Mouse (Mus musculus): ENCODE measurements around the gene Zcchc7. TPM values are rescaled to one million over a fixed set of nuclear protein-coding genes. Genes with fewer than 3 reads are reported as not detected.

Gene Zcchc7
- total RNA-seq (2014; rRNA removed): 23.6 and 24.1 TPM in 2 replicates
- 18.1 and 27.5 TPM in 2 replicates for polyA plus RNA-seq (2015; fragmentation: Nextera tagmentation; extraction: Ambion mirVana)

DNA sequence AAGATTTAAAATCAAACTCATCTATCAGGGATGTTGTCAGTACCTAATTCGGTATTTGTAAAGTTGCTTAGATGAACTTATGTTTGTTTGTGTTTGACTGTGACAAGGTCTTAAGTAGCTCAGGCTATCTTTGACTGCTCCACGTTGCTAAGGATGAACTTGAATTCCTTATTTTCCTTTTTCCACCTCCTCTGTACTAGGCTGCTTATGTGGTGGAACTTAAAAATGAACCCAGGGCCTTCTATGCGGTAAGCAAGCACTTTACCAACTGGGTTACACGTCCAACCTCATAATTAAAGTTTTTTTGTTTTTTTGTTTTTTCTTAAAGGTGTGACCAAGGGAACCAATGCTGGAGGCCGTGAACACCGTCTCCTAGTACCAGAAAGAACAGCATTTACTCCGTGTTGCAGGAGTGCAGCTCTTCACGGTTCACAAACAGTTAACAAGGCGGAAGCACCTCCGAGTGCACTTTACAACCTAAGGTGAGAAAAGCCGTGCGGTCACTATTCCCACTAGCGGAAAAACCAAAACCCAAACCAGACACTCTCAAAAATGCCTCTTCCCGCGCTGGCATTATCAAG lies at the start of gene Zcchc7:
Zcchc7 (plus strand) TSS at position 325 of the 581 bp plus-strand sequence.
- peak; percentile 36 for ATAC-seq
- TF ChIP-seq CTCF (IDR thresholded peaks at IDR 0.05; ENCODE audit: low read depth): no peak
- Histone ChIP-seq H3K4me2 (ENCODE audit: low read depth) (peak within 1 kb of the TSS; percentile 84), H3K36me3 (ENCODE audit: insufficient read depth) (no peaks in the 10 kb centered on the region), H3K9me3 (ENCODE audit: low read length) (no peaks in the 10 kb centered on the region), H3K4me1 (ENCODE audit: insufficient read depth) (0 out of 2 replicates have a peak, but pooled peaks cover 5% of the 10 kb centered on the region), H3K4me3 (ENCODE audit: low read depth, low read length) (peak within 1 kb of the TSS; percentile 95), H3K9ac (peak within 1 kb of the TSS; percentile 94), H3K27ac (ENCODE audit: low read depth, low read length) (peak within 1 kb of the TSS; percentile 90), H3K27me3 (ENCODE audit: insufficient read depth, low read length) (no peaks in the 10 kb centered on the region)
- WGBS: 5% methylated on average over 15 of the region's 15 CpGs
- DNase-seq: no peak

DNA sequence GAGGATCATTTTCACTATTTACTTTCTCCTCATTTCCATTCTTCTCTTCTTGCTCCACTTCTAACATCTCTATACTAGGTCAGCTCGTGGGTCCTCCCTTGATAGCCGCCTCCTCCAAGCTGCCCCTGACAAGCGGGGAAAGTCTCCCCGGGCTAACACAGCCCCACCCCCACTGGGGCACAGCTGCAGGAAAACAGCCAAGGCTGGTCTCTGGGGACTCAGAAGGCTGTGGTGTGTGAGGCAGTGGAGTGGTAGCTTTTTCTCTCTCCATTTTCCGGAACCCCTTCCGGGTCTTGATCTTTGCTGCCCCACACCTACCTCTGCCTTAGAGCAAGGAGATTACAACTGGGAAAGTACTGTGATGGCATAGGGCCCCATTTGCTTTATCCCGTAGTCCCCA lies 49.7 kb upstream of the Zcchc7 start:
- no peaks in the 10 kb centered on the region for H3K36me3 ChIP-seq (ENCODE audit: insufficient read depth)
- H3K27me3 ChIP-seq (ENCODE audit: insufficient read depth, low read length): peaks cover 75% of the 10 kb centered on the region
- no peaks in the 10 kb centered on the region for H3K4me1 ChIP-seq (ENCODE audit: insufficient read depth)
- DNase-seq (no peak), ATAC-seq (no peak)
- no peaks in the 10 kb centered on the region for H3K9me3 ChIP-seq (ENCODE audit: low read length)
- H3K4me2 ChIP-seq (ENCODE audit: low read depth): no peak overlapping the region
- no peak for TF ChIP-seq CTCF (IDR thresholded peaks at IDR 0.05; ENCODE audit: low read depth)
- 5% methylated on average over 7 of the region's 7 CpGs for WGBS
- H3K9ac ChIP-seq: no peak overlapping the region
- no peak overlapping the region for H3K4me3 ChIP-seq (ENCODE audit: low read depth, low read length)
- H3K27ac ChIP-seq (ENCODE audit: low read depth, low read length): no peak overlapping the region

- no peak for TF ChIP-seq CTCF (IDR thresholded peaks at IDR 0.05; ENCODE audit: low read depth)
These were observed 48.8 kb upstream of the Zcchc7 start for GRCm38 (mm10) chr4:44706865-44707264.

GRCm38 (mm10) chr4:44708311-44708710 lies 47.4 kb upstream of the Zcchc7 start:
- no peak for TF ChIP-seq CTCF (IDR thresholded peaks at IDR 0.05; ENCODE audit: low read depth)
- Histone ChIP-seq H3K36me3 (ENCODE audit: insufficient read depth) (no peaks in the 10 kb centered on the region), H3K27ac (ENCODE audit: low read depth, low read length) (no peak overlapping the region), H3K4me3 (ENCODE audit: low read depth, low read length) (no peak overlapping the region), H3K4me2 (ENCODE audit: low read depth) (no peak overlapping the region), H3K9ac (no peak overlapping the region), H3K9me3 (ENCODE audit: low read length) (no peaks in the 10 kb centered on the region), H3K4me1 (ENCODE audit: insufficient read depth) (no peaks in the 10 kb centered on the region), H3K27me3 (ENCODE audit: insufficient read depth, low read length) (peaks cover 79% of the 10 kb centered on the region)
- ATAC-seq: no peak
- 53% methylated on average over 8 of the region's 8 CpGs for WGBS
- no peak for DNase-seq

More at GRCm38 (mm10) chr4:44706865-44707264, 48.8 kb upstream of the Zcchc7 start:
- H3K9me3 ChIP-seq (ENCODE audit: low read length): no peaks in the 10 kb centered on the region
- no peak overlapping the region for H3K9ac ChIP-seq
- H3K36me3 ChIP-seq (ENCODE audit: insufficient read depth): no peaks in the 10 kb centered on the region
- WGBS: 39% methylated on average over 1 of the region's 1 CpGs
- no peaks in the 10 kb centered on the region for H3K4me1 ChIP-seq (ENCODE audit: insufficient read depth)
- H3K4me3 ChIP-seq (ENCODE audit: low read depth, low read length): no peak overlapping the region
- no peak overlapping the region for H3K4me2 ChIP-seq (ENCODE audit: low read depth)
- H3K27me3 ChIP-seq (ENCODE audit: insufficient read depth, low read length): peaks cover 78% of the 10 kb centered on the region
- ATAC-seq: no peak
- no peak overlapping the region for H3K27ac ChIP-seq (ENCODE audit: low read depth, low read length)
- DNase-seq: no peak

DNA sequence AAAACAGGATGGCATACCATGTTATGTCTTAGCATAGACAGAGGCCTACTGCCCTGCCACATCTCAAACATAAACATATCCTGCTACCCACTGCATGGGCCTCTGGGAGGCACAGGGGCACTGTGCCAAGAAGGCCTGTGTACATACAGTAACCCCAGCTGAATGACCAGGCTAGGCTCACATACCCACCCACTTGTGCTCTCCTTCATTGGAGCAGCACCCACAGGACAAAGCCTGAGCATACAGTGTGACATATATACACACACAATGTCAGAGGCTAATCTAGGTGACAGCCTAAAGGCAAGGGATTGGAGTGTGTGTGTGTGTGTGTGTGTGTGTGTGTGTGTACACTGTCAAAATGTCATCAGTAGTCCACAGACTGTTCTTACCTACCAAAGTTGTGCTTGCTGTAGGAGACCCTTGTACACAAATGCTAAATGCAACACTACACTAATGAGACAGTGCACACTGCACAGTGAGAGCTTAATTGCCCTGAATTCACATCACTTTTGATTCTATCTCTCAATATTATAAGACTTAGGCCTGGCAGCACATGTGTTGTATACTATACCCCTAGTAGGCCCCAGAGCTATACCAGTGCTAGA lies 46.5 kb upstream of the Zcchc7 start:
- Histone ChIP-seq H3K9ac (no peak overlapping the region), H3K36me3 (ENCODE audit: insufficient read depth) (no peaks in the 10 kb centered on the region), H3K27ac (ENCODE audit: low read depth, low read length) (no peak overlapping the region), H3K4me1 (ENCODE audit: insufficient read depth) (no peaks in the 10 kb centered on the region), H3K27me3 (ENCODE audit: insufficient read depth, low read length) (peaks cover 79% of the 10 kb centered on the region), H3K4me2 (ENCODE audit: low read depth) (no peak overlapping the region), H3K9me3 (ENCODE audit: low read length) (no peaks in the 10 kb centered on the region), H3K4me3 (ENCODE audit: low read depth, low read length) (no peak overlapping the region)
- no peak for DNase-seq
- no peak for ATAC-seq
- TF ChIP-seq CTCF (IDR thresholded peaks at IDR 0.05; ENCODE audit: low read depth): no peak

DNA sequence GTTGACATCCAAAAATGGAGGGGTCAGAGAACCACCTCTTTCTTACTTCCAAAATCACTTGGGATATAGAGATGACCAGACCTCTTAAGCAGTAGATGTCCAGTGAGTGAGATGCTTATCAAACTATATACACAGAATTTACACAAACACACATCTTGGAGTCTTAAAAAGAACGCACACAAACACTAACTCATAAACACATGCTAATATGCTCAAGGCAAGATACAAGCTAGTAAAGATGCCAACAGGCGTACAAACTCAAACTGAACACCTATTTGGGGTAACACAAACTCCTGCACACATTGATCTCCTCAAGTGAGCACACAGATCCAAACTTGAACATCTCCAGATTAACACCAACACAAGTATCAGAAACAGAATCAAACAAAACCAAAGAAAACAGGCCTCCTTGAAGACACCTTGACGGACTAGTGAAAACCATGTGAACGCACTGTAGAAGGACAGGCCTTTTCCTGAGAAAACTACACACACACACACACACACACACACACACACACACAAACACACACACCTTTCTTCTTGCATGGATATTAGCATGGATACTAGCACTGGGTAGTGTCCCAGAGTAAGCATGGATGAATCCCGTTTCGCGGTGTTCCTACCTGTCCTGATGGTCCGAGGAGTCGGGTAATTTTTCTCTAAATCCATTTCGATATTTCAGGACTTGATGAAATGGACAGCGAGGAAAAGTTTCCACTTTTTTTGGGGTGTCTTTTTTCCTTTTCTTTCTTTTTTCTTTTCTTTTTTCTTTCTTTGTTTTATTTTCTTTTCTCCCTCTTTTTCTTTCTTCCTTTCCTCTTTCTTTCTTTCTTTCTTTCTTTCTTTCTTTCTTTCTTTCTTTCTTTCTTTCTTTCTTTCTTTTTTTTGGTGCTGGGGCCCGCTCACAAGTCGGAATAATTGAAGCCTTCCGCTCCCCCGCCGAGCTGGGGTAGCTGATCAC lies 45.7 kb upstream of the Zcchc7 start, which contains the start of gene Pax5:
Pax5 (minus strand) TSS at position 748 of the 961 bp plus-strand sequence.
- no peak within 1 kb of the TSS for H3K27ac ChIP-seq (ENCODE audit: low read depth, low read length)
- H3K27me3 ChIP-seq (ENCODE audit: insufficient read depth, low read length): peaks cover 74% of the 10 kb centered on the region
- H3K4me1 ChIP-seq (ENCODE audit: insufficient read depth): no peaks in the 10 kb centered on the region
- TF ChIP-seq CTCF (IDR thresholded peaks at IDR 0.05; ENCODE audit: low read depth): no peak
- DNase-seq (no peak), ATAC-seq (no peak)
- H3K36me3 ChIP-seq (ENCODE audit: insufficient read depth): no peaks in the 10 kb centered on the region
- no peak within 1 kb of the TSS for H3K4me3 ChIP-seq (ENCODE audit: low read depth, low read length)
- 28% methylated on average over 16 of the region's 16 CpGs for WGBS
- no peaks in the 10 kb centered on the region for H3K9me3 ChIP-seq (ENCODE audit: low read length)
- H3K9ac ChIP-seq: no peak within 1 kb of the TSS
- no peak within 1 kb of the TSS for H3K4me2 ChIP-seq (ENCODE audit: low read depth)

Data from forebrain, postnatal 0 days (tissue).